Mouse (Mus musculus) heart, embryonic 11.5 days (tissue): ENCODE results near the gene Anapc5. TPM values are rescaled to one million over a fixed set of nuclear protein-coding genes. Genes with fewer than 3 reads are reported as not detected.

ENCODE experiments used
- polyA plus RNA-seq: library from polyadenylated mRNA; unstranded; fragments of >200 nt; fragmentation: Nextera tagmentation; extraction: Ambion mirVana; gene quantifications from 2 replicates; pipeline ENCODE4 v1.2.1, GENCODE M21; 2014

Anapc5 gene
- polyA plus RNA-seq, 1 experiment from 2014 or later: 354 TPM

Other genes starting within 250 kb of the Anapc5 start
- 23.9 and 28.4 TPM in 2 replicates for gene Ift81, start 206.8 kb downstream of the Anapc5 start, polyA plus RNA-seq
- gene P2rx7, start 177.4 kb downstream of the Anapc5 start, polyA plus RNA-seq: 0.36 and 1.00 TPM in 2 replicates
- 13.1 and 13.8 TPM in 2 replicates for gene P2rx4, start 113.8 kb downstream of the Anapc5 start, polyA plus RNA-seq
- 8.7 and 14.0 TPM in 2 replicates for gene Camkk2, start 41.9 kb downstream of the Anapc5 start, polyA plus RNA-seq
- 32.4 and 36.0 TPM in 2 replicates for gene Rnf34, start 28.7 kb upstream of the Anapc5 start, polyA plus RNA-seq
- gene Kdm2b, start 168.5 kb upstream of the Anapc5 start, polyA plus RNA-seq: 26.5 and 28.8 TPM in 2 replicates
- 12.5 and 15.1 TPM in 2 replicates for gene Orai1, start 193.7 kb upstream of the Anapc5 start, polyA plus RNA-seq
- gene Morn3, start 225.7 kb upstream of the Anapc5 start, polyA plus RNA-seq: 0.69 TPM in 1 of 2 replicates, not detected in the other
- gene Tmem120b, start 247.1 kb upstream of the Anapc5 start, polyA plus RNA-seq: 9.6 and 11.4 TPM in 2 replicates